Mouse (Mus musculus) ES-E14 (cell line): ENCODE measurements around the gene Frmpd3. TPM values are rescaled to one million over a fixed set of nuclear protein-coding genes. Genes with fewer than 3 reads are reported as not detected.

ENCODE experiments used
- DNase-seq: peaks from one replicate; pipeline ENCODE4 v3.0.0-alpha.2; 2013; ENCODE audit warnings: low read depth, low spot score
- H3K27ac ChIP-seq: 2 replicates; pipeline ENCODE4 v1.5.1; 2012; ENCODE audit warnings: low read depth, mild to moderate bottlenecking, low read length, moderate library complexity, mixed read lengths; ENCODE audit not compliant: poor library complexity, insufficient read depth, severe bottlenecking
- H3K36me3 ChIP-seq: 2 replicates; pipeline ENCODE4 v1.6.1; 2012; ENCODE audit warnings: mild to moderate bottlenecking, low read length, moderate library complexity, mixed read lengths; ENCODE audit not compliant: control insufficient read depth, poor library complexity, insufficient read depth, severe bottlenecking
- H3K4me1 ChIP-seq, 2 experiments: fragments of 150-350 bp in 1 of 2; sonication (generic) in 1 of 2; 2 replicates each; pipeline ENCODE4 v1.6.1; 2012; ENCODE audit warnings: low read length in 2 of 2, mild to moderate bottlenecking in 1 of 2, mixed read lengths in 1 of 2; ENCODE audit not compliant: control insufficient read depth in 2 of 2, insufficient read depth in 2 of 2, poor library complexity in 1 of 2
- H3K4me3 ChIP-seq, 2 experiments: fragments of 150-350 bp in 1 of 2; sonication (generic) in 1 of 2; 2 replicates each; pipeline ENCODE4 v1.5.1; 2012; ENCODE audit warnings: low read length in 2 of 2, low read depth in 1 of 2, mild to moderate bottlenecking in 1 of 2, mixed read lengths in 1 of 2; ENCODE audit not compliant: insufficient read depth in 1 of 2, poor library complexity in 1 of 2, severe bottlenecking in 1 of 2
- H3K9ac ChIP-seq: 2 replicates; pipeline ENCODE4 v1.6.1; 2012; ENCODE audit warnings: low read depth, mild to moderate bottlenecking, low read length, mixed read lengths; ENCODE audit not compliant: poor library complexity, insufficient read depth, severe bottlenecking
- H3K9me3 ChIP-seq: fragments of 150-350 bp; sonication (generic); 2 replicates; pipeline ENCODE4 v1.6.1; 2012; ENCODE audit warnings: low read depth, mild to moderate bottlenecking, low read length; ENCODE audit not compliant: control insufficient read depth, insufficient read depth
- CHD2 ChIP-seq: IDR thresholded peaks from 2 replicates; pipeline ENCODE4 v1.6.1; 2014; ENCODE audit warnings: mild to moderate bottlenecking, low read depth, low read length, inconsistent platforms
- HCFC1 ChIP-seq: IDR thresholded peaks from 2 replicates; pipeline ENCODE4 v1.6.1; 2012; ENCODE audit warnings: low read length, inconsistent platforms, borderline replicate concordance; ENCODE audit not compliant: insufficient read depth
- MAFK ChIP-seq: IDR thresholded peaks from 2 replicates; pipeline ENCODE4 v1.6.1; 2014; ENCODE audit warnings: mild to moderate bottlenecking, low read depth, low read length, inconsistent platforms; ENCODE audit not compliant: insufficient read depth
- ZC3H11A ChIP-seq: IDR thresholded peaks from 2 replicates; pipeline ENCODE4 v1.6.1; 2012; ENCODE audit warnings: low read depth, mild to moderate bottlenecking, inconsistent platforms, low read length, borderline replicate concordance
- ZNF384 ChIP-seq: IDR thresholded peaks from 2 replicates; pipeline ENCODE4 v1.6.1; 2012; ENCODE audit warnings: low read depth, low read length, inconsistent platforms
- in situ Hi-C, 2 experiments: fragments of 600-800 bp; cut with MboI; formaldehyde crosslinking; loops; one replicate each; pipeline ENCODE4 v1.15.1; 2025; ENCODE audit warnings: low sequenced_read_pairs in 2 of 2, inconsistent platforms in 1 of 2; ENCODE audit not compliant: unreplicated experiment in 2 of 2
- total RNA-seq: library from RNA; depleted of rRNA; stranded (reverse); fragments of 300-350 nt; gene quantifications from 2 replicates; pipeline ENCODE4 v1.2.3, GENCODE M21; 2012

Gene Frmpd3
- total RNA-seq, 1 experiment, result 0.09 TPM

DNA sequence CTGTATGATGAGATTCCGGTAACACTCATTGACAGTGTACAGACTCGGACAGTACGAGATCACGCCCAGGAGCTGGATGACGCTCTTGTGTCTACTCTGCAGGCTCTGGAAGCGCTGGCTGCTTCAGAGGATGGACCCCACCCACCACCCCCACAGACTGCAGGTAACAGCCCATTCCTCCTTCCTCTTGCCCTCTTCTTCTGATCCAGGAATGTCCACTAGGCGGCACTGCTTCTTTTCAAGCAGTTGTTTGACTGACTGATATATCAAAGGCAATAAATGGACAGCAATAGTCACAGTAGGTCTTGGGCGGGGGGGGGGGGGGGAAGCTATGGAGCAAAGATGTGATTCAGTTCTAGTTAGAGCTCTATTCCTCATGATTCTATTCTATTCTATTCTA lies 86.2 kb downstream of the Frmpd3 start:
- H3K36me3 ChIP-seq, result no peaks in the 10 kb centered on the region
- TF ChIP-seq MAFK, result no peak
- TF ChIP-seq ZNF384, result no peak
- TF ChIP-seq ZC3H11A, result no peak
- no peak for TF ChIP-seq CHD2
- TF ChIP-seq HCFC1, result no peak
- no peaks in the 10 kb centered on the region for H3K9me3 ChIP-seq
- H3K4me3 ChIP-seq, result no peak overlapping the region
- H3K4me1 ChIP-seq, result peaks cover 0 to 2% of the 10 kb centered on the region in 2 experiments; a peak in 1 of 4 replicates
- no peak overlapping the region for H3K9ac ChIP-seq
- in situ Hi-C loops, result no loop called here
- no peak for DNase-seq
- H3K27ac ChIP-seq, result no peak overlapping the region

DNA sequence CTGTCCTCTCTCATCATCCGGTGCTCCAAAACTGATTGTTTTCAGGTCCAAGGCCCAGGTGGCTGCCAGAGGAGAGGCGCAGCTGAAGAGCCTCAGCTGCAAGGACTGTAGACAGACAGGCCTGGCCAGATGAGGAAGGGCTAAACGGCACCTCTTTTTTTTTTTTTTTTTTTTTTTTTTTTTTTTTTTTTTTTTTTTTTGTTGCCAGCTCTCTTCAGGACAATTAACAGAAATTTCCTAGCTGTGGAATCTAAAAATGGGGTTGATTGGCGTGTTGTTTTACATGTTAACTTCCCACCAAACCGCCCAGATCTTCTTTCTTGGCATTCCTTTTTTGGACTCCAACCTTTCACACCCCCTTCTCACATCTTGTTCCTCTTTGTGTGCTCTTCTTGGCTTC lies 87.9 kb downstream of the Frmpd3 start:
- H3K4me3 ChIP-seq, result no peak overlapping the region
- no peaks in the 10 kb centered on the region for H3K36me3 ChIP-seq
- no peak for TF ChIP-seq ZC3H11A
- no peak for TF ChIP-seq CHD2
- TF ChIP-seq MAFK, result no peak
- no peak for TF ChIP-seq HCFC1
- TF ChIP-seq ZNF384, result peak; percentile 46; the same call in 1 of the 2 replicates
- in situ Hi-C loops, result no loop called here
- peaks cover 0 to 7% of the 10 kb centered on the region in 2 experiments; a peak in 1 of 4 replicates for H3K4me1 ChIP-seq
- no peak for DNase-seq
- no peaks in the 10 kb centered on the region for H3K9me3 ChIP-seq
- no peak overlapping the region for H3K27ac ChIP-seq
- no peak overlapping the region for H3K9ac ChIP-seq

DNA sequence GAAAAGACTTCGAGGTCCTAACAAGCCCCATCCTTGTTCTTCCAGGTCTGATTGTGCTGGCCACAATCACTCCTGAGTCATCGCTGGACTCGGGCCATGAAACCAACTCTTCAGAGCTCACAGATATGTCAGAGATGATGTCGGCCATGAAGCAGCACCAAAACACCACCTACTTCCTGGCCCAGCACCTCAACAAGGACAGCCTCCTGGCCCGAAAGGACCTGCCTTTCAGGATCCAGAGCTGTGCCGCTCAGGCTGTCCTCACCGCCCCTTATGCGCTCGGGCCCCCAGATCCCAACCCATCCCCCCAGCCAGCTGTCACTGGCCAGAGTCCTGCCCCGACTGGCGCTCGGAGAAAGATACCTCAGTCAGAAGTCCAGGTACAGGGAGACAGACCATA lies 88.4 kb downstream of the Frmpd3 start:
- no peak for TF ChIP-seq ZNF384
- TF ChIP-seq ZC3H11A, result no peak
- no peak for TF ChIP-seq CHD2
- TF ChIP-seq MAFK, result no peak
- no peak for TF ChIP-seq HCFC1
- in situ Hi-C loops, result no loop called here
- no peaks in the 10 kb centered on the region for H3K9me3 ChIP-seq
- H3K27ac ChIP-seq, result no peak overlapping the region
- no peak for DNase-seq
- H3K4me1 ChIP-seq, result peaks cover 0 to 7% of the 10 kb centered on the region in 2 experiments; a peak in 1 of 4 replicates
- no peak overlapping the region for H3K9ac ChIP-seq
- H3K4me3 ChIP-seq, result no peak overlapping the region
- H3K36me3 ChIP-seq, result no peaks in the 10 kb centered on the region

DNA sequence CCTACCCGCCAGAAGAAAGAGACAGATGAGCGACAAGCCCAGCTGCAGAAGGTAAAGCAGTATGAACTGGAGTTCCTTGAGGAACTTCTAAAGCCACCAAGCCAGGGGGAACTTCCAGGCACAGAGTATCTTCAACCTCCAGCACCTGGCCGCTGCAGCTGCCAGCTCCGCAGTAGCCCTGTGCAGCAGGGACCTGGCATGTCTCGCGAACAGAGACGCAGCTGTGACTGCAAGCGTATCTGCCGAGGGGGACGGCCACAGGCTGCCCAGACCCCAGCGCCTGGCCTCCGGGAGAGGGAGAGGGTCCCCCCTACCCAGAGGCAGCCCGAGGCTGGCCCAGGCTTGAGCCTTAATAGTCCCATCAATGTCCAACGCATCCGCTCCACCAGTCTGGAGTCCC lies 89.9 kb downstream of the Frmpd3 start:
- DNase-seq, result no peak
- no peak for TF ChIP-seq MAFK
- no peak for TF ChIP-seq ZC3H11A
- no peak for TF ChIP-seq ZNF384
- no peak for TF ChIP-seq CHD2
- TF ChIP-seq HCFC1, result no peak
- H3K4me1 ChIP-seq, result peaks cover 0 to 7% of the 10 kb centered on the region in 2 experiments; a peak in 1 of 4 replicates
- no peaks in the 10 kb centered on the region for H3K9me3 ChIP-seq
- in situ Hi-C loops, result no loop called here
- H3K36me3 ChIP-seq, result no peaks in the 10 kb centered on the region
- H3K9ac ChIP-seq, result no peak overlapping the region
- no peak overlapping the region for H3K4me3 ChIP-seq
- no peak overlapping the region for H3K27ac ChIP-seq

DNA sequence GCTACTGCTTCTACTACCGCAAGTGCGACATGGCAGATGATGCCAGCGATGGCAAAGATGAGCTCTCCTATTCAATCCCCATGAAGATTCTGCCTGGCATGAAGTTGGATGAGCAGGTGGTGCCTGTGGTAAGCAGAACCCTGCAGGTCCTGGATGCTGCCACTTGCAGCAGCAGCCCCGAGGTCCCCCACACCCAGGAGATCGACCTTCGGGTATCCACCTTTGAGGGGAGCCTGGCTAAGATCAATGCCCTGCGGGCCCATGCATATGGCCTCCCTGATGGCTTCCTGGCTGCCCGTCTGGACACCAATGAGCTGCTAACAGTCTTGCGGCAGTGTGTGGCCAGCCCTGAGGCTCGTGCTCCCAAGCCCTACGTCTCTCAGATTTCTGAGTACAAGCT lies 90.7 kb downstream of the Frmpd3 start:
- H3K4me3 ChIP-seq, result peak overlapping the region in 1 of 2 experiments; percentile 37; a peak in 2 of 4 replicates
- H3K9me3 ChIP-seq, result no peaks in the 10 kb centered on the region
- no peaks in the 10 kb centered on the region for H3K36me3 ChIP-seq
- H3K4me1 ChIP-seq, result peaks cover 0 to 7% of the 10 kb centered on the region in 2 experiments; a peak in 1 of 4 replicates
- no peak overlapping the region for H3K27ac ChIP-seq
- in situ Hi-C loops, result no loop called here
- peak overlapping the region; percentile 30; the same call in 1 of the 2 replicates for H3K9ac ChIP-seq
- DNase-seq, result no peak
- TF ChIP-seq ZC3H11A, result no peak
- TF ChIP-seq HCFC1, result no peak
- no peak for TF ChIP-seq CHD2
- no peak for TF ChIP-seq MAFK
